Mouse (Mus musculus) olfactory bulb, adult 2 months (tissue): Measurements from ENCODE around the gene Atp11c. TPM values are rescaled to one million over a fixed set of nuclear protein-coding genes. Genes with fewer than 3 reads are reported as not detected.
A peak's percentile ranks its signal among the peaks of the same experiment; 100 is the strongest.

Experiments
- H3K27ac ChIP-seq: fragments of 200-500 bp; 2 replicates; pipeline ENCODE4 v1.5.1; 2012; ENCODE audit warnings: low read depth, low read length; ENCODE audit not compliant: insufficient read depth
- H3K4me1 ChIP-seq: fragments of 200-500 bp; 2 replicates; pipeline ENCODE4 v1.6.1; 2012; ENCODE audit warnings: low read length; ENCODE audit not compliant: control insufficient read depth, insufficient read depth
- H3K4me3 ChIP-seq: fragments of 200-500 bp; 2 replicates; pipeline ENCODE4 v1.5.1; 2012; ENCODE audit warnings: mild to moderate bottlenecking, low read depth, low read length, moderate library complexity; ENCODE audit not compliant: insufficient read depth
- CTCF ChIP-seq: fragments of 200-500 bp; IDR thresholded peaks from 2 replicates; pipeline ENCODE4 v1.5.1; 2012; ENCODE audit warnings: low read depth, mild to moderate bottlenecking, low read length, moderate library complexity; ENCODE audit not compliant: insufficient read depth
- POLR2A ChIP-seq: fragments of 200-500 bp; IDR thresholded peaks from 2 replicates; pipeline ENCODE4 v1.6.1; 2012; ENCODE audit warnings: mild to moderate bottlenecking, low read depth, low read length, moderate library complexity; ENCODE audit not compliant: insufficient read depth
- WGBS: fragments of 180-500 bp; shearing (Covaris S2); methylation state at CpG from one replicate; pipeline ENCODE4 v1.1.7; 2018; 5-methylcytosine and 5-hydroxymethylcytosine counted together
- polyA plus RNA-seq: library from polyadenylated mRNA; stranded (reverse); fragments of >200 nt; gene quantifications from 2 replicates; pipeline ENCODE4 v1.2.4, GENCODE M21; 2012; ENCODE audit warnings: low replicate concordance; ENCODE audit not compliant: missing spikeins, insufficient read depth, insufficient read length

Gene Atp11c
- not detected in 2 replicates for polyA plus RNA-seq

DNA sequence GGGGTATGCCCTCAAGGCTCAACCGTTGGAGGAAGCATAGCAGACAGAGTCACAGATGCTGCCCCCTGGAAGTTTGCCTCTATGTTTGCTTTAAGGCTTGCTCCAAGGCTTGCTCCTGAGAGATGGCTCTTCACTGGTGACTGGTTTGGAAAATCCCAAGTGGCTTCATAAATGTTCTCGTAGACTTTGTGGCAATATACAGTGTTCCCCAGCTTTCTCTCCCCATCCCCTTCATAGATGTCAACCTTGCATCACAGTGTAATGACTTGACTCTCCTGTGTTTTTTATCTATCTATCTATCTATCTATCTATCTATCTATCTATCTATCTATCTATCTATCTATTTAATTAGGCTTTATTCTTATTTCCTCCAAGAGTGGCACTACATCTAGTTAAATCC, at the start of gene Atp11c:
Atp11c (minus strand) TSS at position 101 of the 400 bp plus-strand sequence.
- TF ChIP-seq CTCF (no peak), POLR2A (no peak)
- 88% methylated on average over 2 of the region's 2 CpGs for WGBS
- Histone ChIP-seq H3K4me1 (no peaks in the 10 kb centered on the region), H3K27ac (no peak within 1 kb of the TSS), H3K4me3 (no peak within 1 kb of the TSS)

DNA sequence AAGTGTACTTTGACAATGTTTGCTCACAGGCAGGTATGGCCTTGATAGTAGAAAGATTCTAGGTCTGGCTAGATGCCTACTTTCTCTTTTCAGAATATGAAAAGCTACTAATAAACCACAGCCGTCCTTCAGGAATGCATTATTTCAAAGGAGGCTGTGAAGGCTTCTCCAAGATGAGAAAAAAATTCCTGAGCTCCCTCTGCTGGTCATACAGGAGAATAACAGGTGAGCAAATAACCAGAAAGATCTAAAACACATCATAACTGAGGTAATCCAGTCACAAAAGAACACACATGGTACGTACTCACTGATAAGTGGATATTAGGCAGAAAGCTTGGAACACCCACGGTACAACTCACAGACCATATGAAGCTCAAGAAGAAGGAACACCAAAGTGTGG, 16.7 kb upstream of the Atp11c start:
- Histone ChIP-seq H3K4me3 (no peak overlapping the region), H3K27ac (no peak overlapping the region), H3K4me1 (no peaks in the 10 kb centered on the region)
- 27% methylated on average over 3 of the region's 3 CpGs for WGBS
- TF ChIP-seq CTCF (no peak), POLR2A (no peak)

DNA sequence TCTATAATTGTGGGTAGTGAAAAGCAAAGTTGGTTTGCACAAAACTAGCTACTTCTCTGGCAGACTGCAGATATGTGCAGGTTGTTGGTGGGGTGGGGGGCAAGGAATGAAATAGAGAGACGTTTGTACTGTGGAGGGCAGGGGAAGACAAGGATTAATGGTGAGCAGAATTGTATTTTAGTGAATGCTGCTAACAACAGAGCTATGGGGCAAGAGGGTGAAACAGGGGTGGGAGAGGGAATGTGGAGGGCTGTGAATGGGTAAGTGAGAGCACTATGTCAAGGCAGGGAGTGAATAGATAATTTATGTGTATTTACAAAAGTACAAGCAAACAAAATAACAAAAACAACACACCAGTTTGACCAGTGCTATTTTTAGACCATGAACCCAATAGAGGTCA, 22.0 kb downstream of the Atp11c start:
- Histone ChIP-seq H3K4me3 (no peak overlapping the region), H3K27ac (no peak overlapping the region), H3K4me1 (no peaks in the 10 kb centered on the region)
- WGBS = 46% methylated on average over 1 of the region's 1 CpGs
- no peak for TF ChIP-seq CTCF
- TF ChIP-seq POLR2A = no peak

DNA sequence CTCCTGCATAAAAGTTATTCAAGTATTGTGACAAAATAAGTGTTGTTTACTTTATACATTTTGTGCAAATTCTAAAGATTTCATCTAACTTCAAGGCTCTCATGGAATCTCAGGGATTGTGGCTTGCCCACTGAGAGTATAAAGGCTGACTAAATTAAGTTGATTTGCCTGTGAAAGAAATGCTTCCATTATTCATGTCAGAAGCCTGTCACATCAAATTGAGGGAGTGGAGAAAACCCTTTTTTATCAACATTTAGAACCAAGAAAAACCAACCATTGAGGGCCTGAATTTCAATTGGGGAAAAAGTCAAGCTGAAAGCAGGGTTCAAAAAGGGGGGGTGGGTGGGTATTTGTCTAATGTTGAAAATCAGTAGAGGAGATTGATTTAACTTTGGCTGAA, 23.5 kb downstream of the Atp11c start:
- TF ChIP-seq POLR2A (no peak), CTCF (no peak)
- Histone ChIP-seq H3K4me1 (no peaks in the 10 kb centered on the region), H3K4me3 (no peak overlapping the region), H3K27ac (no peak overlapping the region)

DNA sequence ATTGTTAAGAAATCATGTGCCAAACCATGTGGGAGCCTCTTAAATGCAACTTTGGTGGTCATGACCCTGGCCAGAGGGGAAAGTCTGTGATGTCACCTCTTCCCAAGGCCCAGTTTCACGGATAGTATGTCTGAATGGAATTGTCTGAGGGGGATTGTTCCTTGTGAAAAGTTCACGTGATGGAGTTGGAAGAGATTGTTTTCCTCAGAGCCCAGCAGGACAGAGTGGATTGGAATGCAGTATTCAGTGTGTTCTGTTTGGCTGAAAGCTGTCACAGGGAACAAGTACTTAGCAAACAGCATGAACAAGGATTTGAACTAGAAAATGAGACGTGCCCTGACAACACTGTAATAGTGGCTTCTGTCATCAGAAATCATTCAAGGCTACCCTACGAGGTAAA, 37.3 kb downstream of the Atp11c start:
- Histone ChIP-seq H3K4me1 (no peaks in the 10 kb centered on the region), H3K27ac (no peak overlapping the region), H3K4me3 (no peak overlapping the region)
- TF ChIP-seq CTCF (no peak), POLR2A (no peak)
- 57% methylated on average over 4 of the region's 4 CpGs for WGBS

DNA sequence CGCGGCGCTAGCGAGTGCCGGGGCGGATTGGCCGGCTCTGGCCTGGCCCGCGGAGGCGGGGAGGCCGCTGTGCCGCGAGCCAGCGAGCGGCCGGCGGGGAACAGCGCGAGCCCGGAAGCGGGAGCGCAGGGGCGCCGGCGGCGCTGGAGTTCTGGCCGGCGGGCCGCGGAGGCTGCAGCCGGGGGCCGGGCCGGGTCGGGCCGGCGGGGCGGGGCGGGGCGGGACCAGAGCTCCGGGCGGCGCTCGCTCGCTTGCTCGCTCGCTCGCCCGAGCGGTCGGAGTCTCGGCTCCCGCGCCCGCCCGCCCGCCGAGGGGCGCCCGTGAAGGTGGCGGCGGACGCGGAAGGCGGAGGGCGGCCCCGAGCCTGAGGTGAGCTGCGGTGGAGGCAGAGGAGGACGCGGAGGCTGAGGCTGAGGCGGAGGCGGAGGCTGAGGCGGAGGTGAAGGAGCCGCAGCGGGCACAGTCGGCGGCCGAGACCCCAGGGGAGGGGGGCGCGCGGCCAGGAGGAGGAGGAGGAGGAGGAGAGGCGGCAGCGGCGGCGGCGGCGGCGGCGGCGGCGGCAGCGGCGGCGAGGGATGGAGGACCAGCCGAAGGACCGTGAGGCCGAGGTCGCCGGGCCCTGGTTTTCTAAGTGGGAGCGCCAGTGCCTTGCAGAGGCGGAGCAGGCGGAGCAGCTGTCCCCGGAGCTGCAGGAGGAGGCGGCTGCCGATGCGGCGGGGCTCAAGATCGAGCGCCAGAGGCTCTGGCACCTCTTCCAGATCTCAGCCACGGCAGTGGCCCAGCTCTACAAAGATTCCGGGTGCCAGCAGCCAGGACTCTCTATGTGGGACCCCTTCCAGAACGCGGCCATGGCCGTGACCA, 44.8 kb downstream of the Atp11c start:
- 34% methylated on average over 91 of the region's 113 CpGs for WGBS
- Histone ChIP-seq H3K4me3 (peak overlapping the region; percentile 92), H3K27ac (0 out of 2 replicates have a peak overlapping the region, but pooled peaks have one; percentile 57), H3K4me1 (peaks cover 4% of the 10 kb centered on the region)
- no peak for TF ChIP-seq POLR2A
- no peak for TF ChIP-seq CTCF

DNA sequence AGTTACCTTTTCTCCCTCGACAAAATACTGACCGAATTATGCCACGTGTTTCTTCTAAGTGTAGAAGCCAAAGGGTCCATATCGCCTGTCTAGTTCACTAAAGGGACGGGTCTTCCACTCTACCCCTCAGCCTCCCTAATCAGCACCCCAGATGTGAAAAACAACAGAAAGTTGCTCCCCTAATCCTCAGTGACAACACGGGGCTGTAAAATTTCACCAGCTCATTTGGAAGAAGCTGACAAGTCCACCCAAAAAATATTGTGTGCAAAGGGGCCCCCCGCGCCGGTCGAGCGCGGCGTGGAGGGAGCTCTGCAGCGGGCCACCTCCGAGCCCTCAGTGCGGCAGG, 45.4 kb downstream of the Atp11c start:
- Histone ChIP-seq H3K27ac (no peak overlapping the region), H3K4me1 (peaks cover 4% of the 10 kb centered on the region), H3K4me3 (peak overlapping the region; percentile 92)
- TF ChIP-seq POLR2A (no peak), CTCF (no peak)
- 20% methylated on average over 16 of the region's 16 CpGs for WGBS

- no peak overlapping the region for H3K27ac ChIP-seq
- H3K4me3 ChIP-seq = no peak overlapping the region
- WGBS = 39% methylated on average over 3 of the region's 3 CpGs
- no peak for TF ChIP-seq POLR2A
- TF ChIP-seq CTCF = no peak
- peaks cover 4% of the 10 kb centered on the region for H3K4me1 ChIP-seq
Observed at GRCm38 (mm10) chrX:60545906-60546305, 46.6 kb downstream of the Atp11c start.

- TF ChIP-seq CTCF (no peak), POLR2A (no peak)
- Histone ChIP-seq H3K4me3 (no peak overlapping the region), H3K27ac (no peak overlapping the region), H3K4me1 (peaks cover 4% of the 10 kb centered on the region)
- WGBS = 0% methylated on average over 1 of the region's 1 CpGs
Observed at GRCm38 (mm10) chrX:60545444-60545843, 47.1 kb downstream of the Atp11c start.
